Mouse (Mus musculus): ENCODE measurements around the gene Gm37240.

- TF ChIP-seq POLR2A (IDR thresholded peaks at IDR 0.05; ENCODE audit: borderline replicate concordance, extremely low read depth, insufficient read depth, insufficient read length, poor library complexity, severe bottlenecking) (no peak), CTCF (IDR thresholded peaks at IDR 0.05; ENCODE audit: borderline replicate concordance, extremely low read depth, insufficient read depth, insufficient read length) (no peak)
Measured at GRCm38 (mm10) chr3:85173441-85174071, 713.8 kb downstream of the Gm37240 start.
